Mouse (Mus musculus) lung, postnatal 14 days (tissue): ENCODE data around the gene Camk2b.

Experiments used
- DNase-seq: peaks from one replicate; pipeline ENCODE4 v3.0.0; 2021

The Camk2b gene

DNA sequence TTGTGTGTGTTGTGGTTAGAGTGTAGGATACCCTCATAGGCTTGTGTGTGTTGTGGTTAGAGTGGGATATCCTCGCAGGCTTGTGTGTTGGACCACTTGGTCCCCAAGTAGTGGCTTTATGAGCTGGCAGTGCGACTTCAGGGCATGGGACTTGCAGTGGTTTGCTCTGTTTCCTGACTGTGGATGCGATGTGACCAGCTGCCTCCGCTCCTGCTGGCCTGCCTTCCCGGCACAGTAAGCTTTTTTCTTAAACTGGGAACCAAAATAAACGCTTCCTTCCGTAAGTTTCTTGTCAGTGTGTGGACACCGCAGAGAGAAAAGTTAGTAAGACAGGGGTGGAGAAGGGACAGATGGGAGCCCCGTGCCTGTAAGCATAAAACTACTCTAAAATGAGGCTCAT is 18.0 kb downstream of the Camk2b start:
- no peak for DNase-seq

DNA sequence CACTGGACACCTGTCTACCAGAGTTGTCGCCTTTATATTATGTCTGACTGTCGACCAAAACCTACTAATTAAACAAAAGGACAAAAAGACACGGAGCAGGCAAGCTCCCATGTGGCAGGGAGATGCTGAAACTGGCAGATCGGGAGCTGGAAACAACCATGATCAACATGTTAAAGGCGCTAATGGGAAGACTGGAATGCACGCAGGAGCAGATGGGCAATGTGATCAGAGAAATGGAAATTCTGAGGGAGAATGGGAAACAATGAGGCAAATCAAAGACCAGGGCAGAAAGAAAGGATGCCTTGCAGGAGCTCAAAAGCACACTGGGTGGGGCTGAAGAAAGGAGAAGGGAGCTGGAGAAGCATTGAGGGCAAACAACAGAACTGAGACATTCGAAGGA is 27.2 kb downstream of the Camk2b start:
- no peak for DNase-seq

DNA sequence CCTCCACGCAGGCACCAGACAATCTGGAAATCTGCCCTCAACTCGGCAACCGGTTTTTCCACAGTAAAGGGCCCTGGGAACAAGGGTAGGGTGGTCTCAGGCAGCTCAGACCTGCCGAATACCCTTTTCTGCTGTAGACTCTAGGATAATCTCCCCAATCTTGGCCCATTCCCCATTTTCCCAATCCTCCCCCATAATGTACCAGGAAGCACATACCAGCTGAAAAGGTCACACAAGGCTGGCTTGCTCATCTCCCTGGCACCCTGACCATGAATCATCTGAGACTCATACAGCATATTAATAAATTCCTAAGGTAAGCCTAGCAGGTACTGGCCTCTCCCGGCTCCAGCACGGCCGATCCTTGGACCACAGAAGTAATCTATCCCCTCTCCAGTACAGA is 28.5 kb downstream of the Camk2b start:
- DNase-seq = no peak

DNA sequence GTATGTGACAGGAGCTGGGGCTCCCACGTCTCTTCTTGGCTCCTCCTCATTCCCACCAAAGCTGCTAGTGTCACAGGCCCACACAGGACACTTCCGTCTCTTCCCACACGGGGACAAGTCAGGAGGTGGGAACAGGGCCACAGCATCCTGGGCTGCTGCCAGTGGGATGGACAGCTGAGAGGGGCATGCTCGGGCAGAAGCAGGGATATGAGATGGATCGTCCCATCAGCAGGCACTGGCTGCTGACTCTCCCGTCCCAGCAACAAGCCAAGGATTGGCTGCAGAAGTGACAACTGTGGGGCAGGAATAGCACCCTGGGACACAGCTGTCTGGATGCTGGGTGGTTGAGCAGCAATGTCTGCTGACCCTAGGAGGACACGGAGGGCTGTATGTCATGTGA is 29.0 kb downstream of the Camk2b start:
- DNase-seq = no peak

DNA sequence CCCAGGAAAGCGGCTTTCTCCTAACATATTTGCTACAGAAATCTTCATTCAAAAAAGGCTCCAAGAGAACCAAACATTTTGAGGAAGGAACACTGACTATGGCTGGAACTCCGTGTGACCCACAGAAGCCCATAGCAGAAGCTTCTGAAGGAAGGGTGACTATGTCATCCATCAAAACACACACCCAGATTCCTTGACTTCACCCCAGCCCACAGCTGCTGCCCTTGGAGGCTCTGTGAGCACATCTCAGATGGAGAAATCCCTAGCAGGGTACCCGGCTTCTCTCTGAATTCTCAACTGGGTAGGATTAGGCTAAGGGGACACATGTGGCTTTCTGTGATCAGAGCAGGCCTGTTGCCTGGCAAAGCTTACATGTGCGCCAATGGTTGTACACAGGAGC is 29.7 kb downstream of the Camk2b start:
- peak; percentile 9 for DNase-seq

DNA sequence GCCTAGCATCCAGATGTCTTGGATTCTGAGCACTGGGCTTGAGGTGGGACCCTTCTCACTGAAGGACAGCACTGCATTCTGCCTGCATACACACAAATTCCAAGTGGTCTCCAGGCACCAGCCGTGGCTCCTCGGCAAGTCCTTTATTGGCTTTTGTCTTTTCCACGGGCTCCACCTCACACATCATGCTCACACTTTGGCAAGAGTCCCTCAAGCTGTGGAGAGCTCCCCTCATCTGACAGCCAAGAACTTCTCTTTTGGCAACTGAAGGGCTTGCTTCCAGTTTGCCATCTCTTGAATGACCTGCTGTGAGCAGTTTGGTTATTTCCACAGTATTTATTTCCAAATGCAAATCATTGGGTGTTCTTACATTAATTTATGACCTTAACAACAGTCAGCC is 30.6 kb downstream of the Camk2b start:
- DNase-seq = no peak

DNA sequence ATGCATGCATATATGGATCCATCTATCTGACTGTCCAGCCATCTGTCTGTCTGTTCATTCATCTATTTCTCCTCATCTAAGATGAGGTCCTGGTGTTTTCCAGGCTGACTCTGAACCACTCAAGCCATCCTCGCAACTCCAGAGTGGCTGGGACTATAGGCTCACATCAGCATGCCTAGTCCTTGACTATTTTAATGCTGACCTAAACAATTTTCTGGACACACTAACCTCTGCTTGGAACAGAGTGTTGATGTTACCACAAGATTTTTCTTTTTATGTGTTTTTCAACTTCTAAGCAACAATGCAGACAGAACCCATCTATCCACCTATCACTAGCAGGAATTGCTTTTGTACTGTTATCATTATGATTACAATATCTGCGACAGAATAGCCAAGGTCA is 31.4 kb downstream of the Camk2b start:
- DNase-seq = no peak

DNA sequence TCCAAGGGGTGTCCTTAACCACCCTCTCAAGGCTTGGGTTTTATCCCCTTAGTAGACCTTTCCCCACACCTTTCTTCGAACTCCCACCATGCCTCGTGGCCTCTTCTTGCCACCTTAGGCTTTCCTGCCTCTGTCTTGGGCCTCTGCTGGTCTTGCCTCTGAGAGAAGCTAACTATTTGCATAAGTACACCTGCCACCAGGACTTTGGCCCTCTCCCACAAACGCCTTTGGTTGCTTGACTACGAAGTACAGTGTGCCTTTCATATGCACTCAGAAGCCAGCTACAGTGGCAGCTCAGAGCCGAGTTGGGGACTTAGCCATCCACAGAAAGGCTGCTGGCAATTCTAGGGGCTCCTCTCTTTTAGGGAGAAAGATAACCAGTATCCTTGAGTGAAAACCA is 32.4 kb downstream of the Camk2b start:
- no peak for DNase-seq

DNA sequence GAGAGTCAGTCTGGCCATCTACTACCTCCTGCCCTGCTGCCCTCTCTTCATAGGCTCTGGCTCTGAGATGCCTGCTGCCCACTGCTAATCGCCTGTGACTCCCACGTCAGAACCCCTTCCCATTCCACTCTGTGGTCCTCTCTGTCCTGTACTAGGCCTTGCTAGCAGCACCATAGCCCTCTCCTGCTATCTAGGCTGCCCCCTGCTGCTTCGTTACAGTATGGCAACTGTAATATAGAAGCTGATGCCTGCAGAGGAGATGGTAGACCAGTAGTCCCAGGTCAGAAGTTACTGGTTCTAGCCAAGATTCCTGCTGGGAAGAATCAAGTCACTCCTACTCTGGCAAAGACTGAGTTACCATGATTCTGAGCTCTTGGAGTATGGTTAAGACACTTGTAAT is 33.0 kb downstream of the Camk2b start:
- DNase-seq = peak; percentile 77

DNA sequence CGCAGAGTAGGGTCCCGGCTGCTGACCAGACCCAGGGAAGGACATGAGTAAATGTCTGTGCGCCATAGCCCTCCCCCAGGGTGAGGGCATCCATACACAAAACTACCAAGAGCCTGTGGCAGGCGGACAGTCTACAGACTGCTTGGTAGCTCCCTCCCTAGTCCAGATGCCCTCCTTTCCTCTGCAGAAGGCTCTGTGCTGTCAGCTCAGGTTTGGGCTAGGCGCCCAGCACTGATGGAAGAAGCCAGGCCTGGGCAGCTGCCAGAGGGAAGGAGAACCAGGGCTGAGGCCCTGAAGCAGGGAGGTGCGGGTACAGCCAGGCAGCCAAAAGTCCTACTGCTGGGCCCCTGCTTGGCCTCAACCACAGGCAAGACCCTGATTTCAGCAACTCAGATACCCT is 35.5 kb downstream of the Camk2b start:
- peak; percentile 33 for DNase-seq

DNA sequence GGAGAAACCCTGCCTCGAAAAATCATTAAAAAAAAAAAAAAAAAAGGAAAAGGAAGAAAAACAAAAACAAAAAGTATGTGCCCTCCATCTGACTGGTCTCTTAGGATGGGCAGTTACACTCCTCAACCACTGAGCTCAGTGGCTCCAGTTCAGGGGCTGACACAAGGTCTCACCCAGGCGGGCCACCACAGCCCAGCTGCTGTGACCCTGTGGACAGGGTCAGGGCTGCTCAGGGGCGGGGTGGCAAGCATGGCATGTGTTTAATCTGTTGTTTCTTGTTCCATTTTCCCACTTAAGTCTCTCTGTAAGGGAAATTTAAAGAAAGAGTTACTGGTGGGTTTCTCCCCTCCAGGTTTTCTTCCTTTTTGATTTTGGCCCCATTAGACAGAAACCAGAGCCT is 36.4 kb downstream of the Camk2b start:
- no peak for DNase-seq

DNA sequence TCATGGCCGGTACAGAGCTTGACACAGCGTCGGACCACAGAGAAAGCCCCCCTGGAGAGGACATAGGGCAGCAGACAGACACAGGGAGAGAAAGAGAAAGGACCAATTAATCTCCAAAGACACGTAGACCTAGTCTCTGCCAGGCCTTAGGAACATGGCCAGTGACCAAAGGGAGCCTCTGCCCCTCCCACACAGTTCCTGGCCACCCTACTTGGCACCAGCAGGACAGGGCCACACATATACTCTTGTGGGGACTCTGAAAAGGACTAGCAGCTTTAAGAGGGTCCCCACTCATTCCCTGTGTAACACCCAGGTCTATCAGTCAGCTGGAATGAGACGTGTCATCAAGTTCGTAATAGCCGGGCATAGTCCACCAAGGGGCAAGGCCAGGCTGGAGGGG is 37.3 kb downstream of the Camk2b start:
- no peak for DNase-seq

DNA sequence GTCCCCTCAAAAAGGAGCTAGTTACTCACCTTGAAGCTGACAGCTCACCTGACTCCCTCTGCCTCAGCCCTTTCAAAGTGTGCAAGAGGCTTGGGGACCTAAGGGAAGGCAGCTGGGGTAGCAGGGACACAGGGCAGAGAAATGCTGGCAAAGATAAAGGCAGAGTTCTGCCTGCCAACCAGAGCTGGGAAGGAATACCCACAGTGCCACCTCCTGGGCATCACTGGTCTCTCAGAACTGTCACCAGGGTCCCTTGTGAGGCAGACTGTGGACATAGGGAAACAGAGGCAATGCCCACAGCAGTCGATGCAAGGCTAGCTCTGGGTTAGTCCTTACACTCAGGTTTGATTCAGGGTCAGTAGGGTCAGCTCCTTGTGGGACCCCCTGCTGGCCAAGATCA is 39.8 kb downstream of the Camk2b start:
- DNase-seq = peak; percentile 69

DNA sequence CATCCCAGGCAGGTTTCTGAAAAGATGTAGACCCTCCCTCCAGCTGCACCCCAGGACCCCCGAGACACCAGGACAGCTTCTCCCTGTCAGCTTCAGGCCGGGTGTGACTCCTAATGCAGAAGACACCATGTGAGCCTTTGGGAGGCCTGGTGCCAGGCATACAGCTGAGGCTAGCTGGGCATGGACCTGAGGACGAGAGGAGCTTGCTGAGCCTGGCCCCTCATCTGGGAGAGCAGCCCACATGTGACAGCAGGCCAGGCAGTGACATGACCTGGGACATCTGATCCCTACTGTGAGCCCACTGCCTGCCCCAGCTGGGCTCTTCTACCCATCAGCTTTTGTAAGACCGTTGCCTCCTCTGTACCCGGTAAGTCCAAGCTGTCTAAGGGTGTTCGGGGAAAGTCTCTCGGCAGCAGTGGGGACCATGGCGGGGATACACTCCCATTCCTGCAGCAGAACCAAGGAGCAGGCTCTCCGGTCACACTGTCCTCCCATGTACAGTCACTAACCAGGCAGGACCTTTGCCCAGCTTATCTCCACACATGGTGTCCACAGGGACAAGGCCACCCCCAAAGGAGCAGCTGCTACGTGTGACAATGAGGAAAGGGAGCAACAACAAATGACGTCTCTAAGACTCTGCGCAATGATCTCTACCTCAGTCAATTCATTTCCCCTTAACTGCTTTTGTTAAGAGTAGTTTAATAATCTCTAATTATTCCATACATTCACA is 41.1 kb downstream of the Camk2b start:
- no peak for DNase-seq

DNA sequence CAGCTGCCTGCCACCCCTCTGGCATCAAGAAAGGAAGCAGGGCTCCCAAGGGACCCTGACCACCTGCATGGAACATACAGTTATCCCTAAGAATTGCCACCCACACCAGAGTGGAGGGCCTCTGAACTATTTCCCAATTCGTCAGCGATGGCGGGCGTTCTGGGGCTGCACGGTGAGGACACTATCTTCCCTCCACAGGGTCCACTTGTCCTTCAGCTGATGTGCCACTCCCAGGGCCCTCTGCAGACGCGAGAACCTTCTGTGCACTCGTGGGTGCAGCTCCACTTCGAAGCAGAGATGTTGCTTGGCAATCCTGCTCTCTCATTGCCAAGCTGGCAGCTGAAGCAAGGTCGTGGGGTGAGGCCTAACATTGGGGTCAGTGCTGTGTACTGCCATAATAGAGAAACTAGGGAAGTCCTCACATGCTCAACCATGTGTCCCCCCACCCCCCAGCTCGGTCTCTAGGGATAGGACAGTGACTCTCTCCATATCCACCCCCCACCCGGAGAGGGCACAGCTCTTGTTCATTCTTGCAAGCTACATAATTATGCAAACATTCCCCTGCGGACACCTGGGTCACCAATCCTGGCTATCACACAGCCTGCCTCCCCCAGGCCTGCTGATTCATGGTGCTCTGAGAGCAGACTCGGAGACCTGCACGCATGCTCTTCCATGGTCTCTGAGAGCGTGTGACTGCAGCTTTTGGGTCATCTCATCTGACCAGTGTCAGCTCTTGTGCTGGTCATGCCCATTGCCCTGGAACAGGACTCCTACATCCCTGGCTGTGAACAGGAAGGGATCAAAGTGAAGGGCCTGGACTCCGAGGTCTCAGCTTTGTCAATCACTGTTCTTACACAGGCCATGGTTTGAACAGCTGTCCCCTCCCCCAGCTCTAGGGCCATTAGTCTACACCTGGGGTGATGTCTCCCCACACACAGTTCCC is 45.0 kb downstream of the Camk2b start:
- DNase-seq = no peak

DNA sequence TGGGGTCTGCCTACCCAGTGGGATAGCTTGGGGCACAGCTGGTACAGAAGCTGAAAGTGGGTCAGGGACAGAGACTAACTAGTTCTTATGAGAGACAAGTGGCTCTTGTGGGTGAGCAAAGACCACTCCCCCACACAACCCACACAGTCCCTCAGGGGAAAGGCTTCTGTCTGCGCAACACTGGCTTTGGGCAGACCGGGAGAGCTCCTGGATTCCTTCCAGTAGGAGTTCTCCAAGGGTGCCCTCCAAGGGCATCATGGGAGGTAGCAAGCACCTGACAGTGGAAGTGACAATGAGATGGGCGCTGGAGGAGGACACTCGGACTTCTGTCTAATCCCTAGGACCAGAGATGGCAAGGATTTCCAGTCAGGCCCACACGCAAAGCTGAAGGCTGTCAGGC is 45.8 kb downstream of the Camk2b start:
- DNase-seq = no peak

DNA sequence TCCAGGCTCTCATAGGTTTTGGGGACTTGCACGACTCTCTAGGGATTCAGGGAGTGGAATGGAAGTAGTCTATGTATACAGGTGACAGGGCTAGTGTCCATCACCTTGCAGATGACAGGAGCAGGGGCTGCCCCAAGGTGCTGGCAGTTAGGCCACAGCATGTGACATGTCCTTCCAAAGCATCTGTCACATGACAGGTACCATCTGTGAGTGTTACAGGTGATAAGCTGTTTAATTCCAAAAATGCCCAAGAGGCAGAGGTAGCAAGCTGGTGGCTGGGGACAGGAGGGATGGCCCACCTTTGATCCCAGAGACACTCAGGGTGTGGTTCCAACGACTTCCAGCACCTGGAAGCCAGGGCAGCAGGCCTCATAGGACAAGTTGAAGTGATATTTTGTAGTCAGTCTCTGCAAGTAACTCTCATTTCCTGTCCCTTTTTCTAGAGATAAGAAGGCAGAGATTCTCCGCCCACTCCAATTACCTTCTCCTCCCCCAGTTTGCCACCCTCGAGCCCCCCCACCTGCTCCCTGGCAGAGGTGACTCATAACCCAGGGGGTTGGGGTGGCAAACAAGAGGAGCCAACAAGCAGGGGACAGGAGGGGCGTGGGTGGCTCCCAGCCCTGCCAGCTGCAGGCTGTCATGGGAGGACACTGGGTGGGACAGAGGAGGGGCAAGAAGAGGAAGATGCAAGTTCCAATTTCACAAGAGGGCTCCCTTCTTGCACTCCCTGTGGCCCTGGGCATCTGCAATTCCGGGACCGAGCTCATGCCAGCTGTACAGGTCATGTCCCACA is 47.7 kb downstream of the Camk2b start:
- DNase-seq = no peak

DNA sequence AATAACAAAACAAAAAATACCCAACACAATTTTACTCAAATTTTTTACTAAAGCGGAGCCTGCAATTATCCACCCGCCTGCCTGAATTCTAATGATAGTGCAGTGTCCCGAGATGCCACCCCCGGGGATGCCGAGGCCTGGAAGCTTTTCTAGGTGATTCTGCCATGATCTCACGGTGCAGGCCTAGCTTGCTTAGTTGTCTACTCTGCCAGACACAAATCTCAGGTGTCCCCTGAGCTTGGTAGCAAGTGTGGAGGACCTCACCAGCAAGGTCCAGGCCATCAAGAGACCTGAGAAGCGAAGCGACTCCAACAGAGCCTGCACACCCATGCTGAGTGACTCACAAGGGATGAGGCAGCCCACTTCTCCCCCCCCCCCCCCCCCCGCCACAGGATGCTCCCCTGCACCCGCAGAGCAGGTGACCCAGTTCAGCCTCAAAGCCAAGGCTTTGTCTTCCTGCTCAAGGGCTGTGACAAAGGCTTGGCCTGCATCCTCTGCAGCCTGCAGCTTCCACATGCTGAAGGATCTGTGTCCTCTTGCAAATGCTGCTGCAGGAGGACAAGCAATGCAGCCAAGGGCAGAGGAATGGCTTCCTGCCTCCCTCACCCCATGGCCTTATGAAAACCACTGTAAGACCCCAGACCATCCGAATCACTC is 48.5 kb downstream of the Camk2b start:
- DNase-seq = no peak

DNA sequence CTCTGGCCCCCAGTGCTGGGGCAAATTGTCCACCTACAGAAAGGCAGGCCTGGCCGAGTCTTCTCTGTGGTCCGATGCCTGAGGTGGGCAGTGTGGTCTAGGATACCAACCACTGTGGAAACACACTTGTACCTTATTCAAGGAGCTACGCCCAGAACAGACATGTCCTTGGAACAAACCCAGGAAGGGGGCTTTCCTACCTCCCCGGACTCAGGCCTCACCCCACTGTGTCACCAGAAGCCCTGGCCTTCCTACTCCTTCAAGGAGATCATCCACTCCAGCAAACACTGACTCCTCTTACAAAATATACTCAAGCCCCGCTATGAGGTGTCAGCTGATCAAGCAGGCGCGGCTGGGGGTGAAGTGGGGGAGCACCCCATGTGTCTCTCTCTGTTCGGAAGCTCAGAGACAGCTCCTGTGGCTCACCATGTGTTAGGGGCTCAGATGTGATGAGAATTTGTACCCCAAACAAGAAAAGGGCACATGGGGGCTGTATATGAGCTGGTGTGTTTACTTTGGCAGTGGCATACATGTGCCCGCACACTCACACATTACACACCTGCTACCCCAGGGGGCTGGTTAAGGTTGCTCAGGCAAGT is 49.3 kb downstream of the Camk2b start:
- DNase-seq = no peak

DNA sequence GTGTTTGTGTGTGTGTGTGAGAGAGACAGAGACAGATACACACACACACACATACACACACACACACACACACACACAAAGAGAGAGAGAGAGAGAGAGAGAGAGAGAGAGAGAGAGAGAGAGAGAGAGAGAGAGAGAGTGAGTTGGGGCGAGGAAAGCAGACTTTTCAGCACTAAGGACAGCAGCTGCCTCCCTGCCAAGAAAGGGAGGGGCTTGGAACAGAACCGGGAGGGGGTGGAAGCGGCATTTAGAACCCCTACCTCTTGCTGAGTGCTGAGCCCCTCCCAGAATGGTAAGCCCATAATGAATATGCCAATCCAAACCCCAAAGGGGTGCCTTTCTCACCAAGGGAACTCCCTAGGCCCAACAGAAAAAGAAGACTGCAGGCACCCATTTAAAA is 49.8 kb downstream of the Camk2b start:
- peak; percentile 44 for DNase-seq

DNA sequence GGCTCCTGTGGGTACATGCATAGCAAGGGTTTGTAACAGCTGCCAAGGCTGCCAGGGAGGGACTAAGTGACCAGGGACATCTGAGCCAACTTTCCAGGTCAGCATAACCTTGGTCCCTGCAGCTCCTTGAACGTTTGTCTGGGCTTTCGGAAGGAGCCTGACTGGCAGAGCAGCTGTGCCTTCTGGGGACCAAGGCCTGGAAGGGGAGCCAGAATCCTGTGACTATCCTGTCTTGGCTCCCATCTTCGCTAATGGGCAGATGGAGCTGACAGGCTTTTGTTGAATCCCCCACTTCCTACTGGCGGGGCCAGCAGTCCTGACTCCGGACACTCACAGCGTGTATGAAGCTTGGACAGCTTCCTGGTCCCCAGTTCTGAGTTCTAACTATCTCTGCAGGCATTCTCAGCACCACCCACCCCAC is 51.1 kb downstream of the Camk2b start:
- no peak for DNase-seq

DNA sequence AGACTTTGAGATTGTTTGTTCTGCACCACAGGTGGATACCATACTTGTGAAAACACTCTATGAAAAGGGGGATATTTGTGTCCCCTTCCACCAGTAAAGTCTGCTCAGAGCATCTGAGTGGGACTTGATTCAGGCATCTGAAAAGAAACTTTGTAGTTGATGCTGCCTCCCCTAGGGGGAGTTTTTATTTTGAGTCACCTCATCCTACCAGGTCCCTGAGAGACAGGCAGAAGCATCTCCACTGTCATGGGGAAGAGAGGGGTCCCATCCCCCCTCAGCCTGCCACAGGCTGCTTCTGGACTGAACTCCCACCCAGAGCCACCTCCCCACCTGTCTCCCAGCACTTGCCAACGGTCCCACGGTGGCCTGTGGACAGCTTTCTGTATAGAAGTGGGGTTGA is 52.8 kb downstream of the Camk2b start:
- no peak for DNase-seq

DNA sequence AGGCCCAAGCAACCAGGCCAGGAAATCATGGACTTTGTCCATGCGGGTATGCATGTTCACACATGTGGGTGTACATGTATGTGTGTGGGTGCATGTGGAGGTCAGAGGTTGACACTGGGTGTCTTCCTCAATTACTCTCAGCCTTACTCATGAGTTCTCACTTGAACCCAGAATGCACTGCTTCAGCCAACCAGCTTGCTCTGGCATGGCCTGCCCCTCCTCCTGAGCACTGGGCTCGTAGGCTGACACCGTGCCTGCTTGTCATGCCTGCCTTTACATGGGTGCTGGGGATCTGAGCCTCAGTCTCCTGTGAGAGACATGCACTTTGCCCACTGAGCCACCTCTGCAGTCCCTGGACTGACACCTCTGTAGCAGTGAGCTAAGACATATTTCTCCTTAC is 54.3 kb downstream of the Camk2b start:
- DNase-seq = no peak
